23 mouse cellular contexts compared by ENCODE assay signal in the genomic region with DNA sequence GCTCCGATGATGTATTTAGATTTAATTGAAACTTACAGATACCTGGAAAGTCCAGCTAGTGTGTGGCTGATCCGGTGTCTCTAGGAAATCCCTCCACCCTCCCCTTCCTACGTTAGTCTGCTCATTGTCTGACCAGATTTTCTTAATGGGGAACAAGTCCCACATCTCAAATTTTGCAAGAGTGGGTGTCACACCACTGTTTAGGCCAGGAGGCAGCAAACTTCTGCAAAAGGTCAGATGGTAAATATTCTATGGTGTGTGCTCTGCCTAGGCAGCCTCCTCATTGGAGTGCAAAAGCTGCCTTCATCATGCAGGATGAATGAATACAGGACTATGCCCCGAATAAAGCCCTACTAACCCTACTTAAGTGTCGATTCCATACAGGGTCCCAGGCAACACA.
DNase-seq lines count a peak whose midpoint lies in the region; ATAC-seq and TF ChIP-seq lines count a peak whose summit lies in the region.
"Had no signal": no experiment of that assay in that cellular context is flagged by ENCODE, and none has a peak within 500 bp of the region (broad histone marks: within the 10 kb centered on the region; RNA-seq: fewer than 3 reads in every experiment).

No protein-coding gene starts in this region.

- H3K4me1 ChIP-seq in liver, postnatal 0 days (ENCODE audit: insufficient read depth), result peaks cover 2% of the 10 kb centered on the region; the same call in 1 of the 2 replicates
- H3K4me1 ChIP-seq in liver, embryonic 11.5 days (replicated peaks; ENCODE audit: control insufficient read depth, insufficient read depth, low read length), result peaks cover 3% of the 10 kb centered on the region; the same call in 1 of the 2 replicates
- peaks cover 1% of the 10 kb centered on the region; the same call in 1 of the 2 replicates for H3K4me1 ChIP-seq in heart, adult 2 months (ENCODE audit: control insufficient read depth, insufficient read depth, low read length)
- H3K4me1 ChIP-seq: forebrain, embryonic 15.5 days had no signal

- WGBS in liver, postnatal 0 days (ENCODE audit: insufficient replicate concordance), result 86% methylated on average over 5 of the region's 5 CpGs
- 93% methylated on average over 5 of the region's 5 CpGs for WGBS in liver, embryonic 11.5 days
- WGBS in heart, adult 2 months, result 88% methylated on average over 5 of the region's 5 CpGs

- DNase-seq in liver, postnatal 0 days, result no peak
- DNase-seq in liver, embryonic 11.5 days (ENCODE audit: low spot score), result no peak
- DNase-seq in urinary bladder, postnatal 10 days (ENCODE audit: low spot score), result no peak
- DNase-seq in heart, adult 2 months, result no peak
- DNase-seq: adrenal gland, adult 8-10 months; adrenal gland, postnatal 14 days; adrenal gland, postnatal 36 days; B cell, adult 2 months; cerebellum, adult 11-12 months; cerebellum, adult 2 months; cerebellum, adult 9-10 months; cerebellum, postnatal 10 days; cerebellum, postnatal 25 days had no signal

- H3K27ac ChIP-seq in liver, postnatal 0 days (ENCODE audit: low read depth), result no peak overlapping the region
- H3K27ac ChIP-seq in liver, embryonic 11.5 days (ENCODE audit: low read depth, low read length), result no peak overlapping the region
- H3K27ac ChIP-seq in heart, adult 2 months, result no peak overlapping the region
- H3K27ac ChIP-seq: embryonic facial prominence, embryonic 10.5 days; embryonic facial prominence, embryonic 12.5 days; forebrain, embryonic 13.5 days; forebrain, embryonic 15.5 days had no signal

- no peak overlapping the region for H3K4me2 ChIP-seq in liver, postnatal 0 days (ENCODE audit: low read depth, low read length)
- H3K4me2 ChIP-seq in liver, embryonic 11.5 days, result no peak overlapping the region
- H3K4me2 ChIP-seq: embryonic facial prominence, embryonic 12.5 days; forebrain, embryonic 13.5 days; forebrain, embryonic 15.5 days had no signal

- 0 out of 2 replicates have a peak, but pooled peaks have one; percentile 1 for TF ChIP-seq CTCF in liver, postnatal 0 days (IDR thresholded peaks at IDR 0.05; ENCODE audit: low read depth)
- no peak for TF ChIP-seq CTCF in heart, adult 2 months (IDR thresholded peaks at IDR 0.05)

- H3K4me3 ChIP-seq in liver, postnatal 0 days (ENCODE audit: low read depth, low read length), result no peak overlapping the region
- no peak overlapping the region for H3K4me3 ChIP-seq in liver, embryonic 11.5 days (ENCODE audit: low read depth, low read length)
- H3K4me3 ChIP-seq in heart, adult 2 months, result no peak overlapping the region
- H3K4me3 ChIP-seq: embryonic facial prominence, embryonic 10.5 days; embryonic facial prominence, embryonic 12.5 days; forebrain, embryonic 13.5 days; forebrain, embryonic 15.5 days had no signal

- H3K9me3 ChIP-seq in liver, postnatal 0 days (ENCODE audit: low read length), result no peaks in the 10 kb centered on the region
- H3K9me3 ChIP-seq in liver, embryonic 11.5 days (ENCODE audit: control insufficient read depth, low read length), result no peaks in the 10 kb centered on the region
- H3K9me3 ChIP-seq: embryonic facial prominence, embryonic 10.5 days; embryonic facial prominence, embryonic 12.5 days; forebrain, embryonic 13.5 days; forebrain, embryonic 15.5 days had no signal

- H3K27me3 ChIP-seq in liver, postnatal 0 days (ENCODE audit: insufficient read depth, low read length), result no peaks in the 10 kb centered on the region
- no peaks in the 10 kb centered on the region for H3K27me3 ChIP-seq in liver, embryonic 11.5 days (replicated peaks; ENCODE audit: control insufficient read depth, insufficient read depth, low read length)
- no peaks in the 10 kb centered on the region for H3K27me3 ChIP-seq in heart, adult 2 months (ENCODE audit: control insufficient read depth, insufficient read depth, low read length)
- H3K27me3 ChIP-seq: CH12.LX; embryonic facial prominence, embryonic 12.5 days; forebrain, embryonic 13.5 days; forebrain, embryonic 15.5 days; Patski had no signal

- no peak for TF ChIP-seq EP300 in liver, postnatal 0 days (IDR thresholded peaks at IDR 0.05; ENCODE audit: low read depth)
- TF ChIP-seq EP300 in heart, adult 2 months (IDR thresholded peaks at IDR 0.05; ENCODE audit: insufficient read depth, low read depth, low read length), result no peak

- intact Hi-C loops in heart, adult 2 months (cut with DNase I), result no loop called here

- no peak for TF ChIP-seq POLR2A in heart, adult 2 months (IDR thresholded peaks at IDR 0.05; ENCODE audit: insufficient read depth, low read depth, low read length)

- no peak for ATAC-seq in liver, postnatal 0 days
- ATAC-seq in liver, embryonic 11.5 days (replicated peaks; ENCODE audit: low FRiP score), result no peak
- ATAC-seq in megakaryocyte progenitor cell, adult 5-6 weeks (replicated peaks; ENCODE audit: poor library complexity), result 0 out of 2 replicates have a peak, but pooled peaks have one; percentile 14
- ATAC-seq: activated CD4-positive, CD25-positive, alpha-beta regulatory T cell, adult 4 months; CD4-positive, CD25-positive, alpha-beta regulatory T cell, adult 4 months; forebrain, embryonic 13.5 days; forebrain, embryonic 15.5 days; Patski had no signal

- H3K36me3 ChIP-seq in liver, postnatal 0 days (replicated peaks; ENCODE audit: insufficient read depth, low read length), result no peaks in the 10 kb centered on the region
- H3K36me3 ChIP-seq in liver, embryonic 11.5 days (ENCODE audit: control insufficient read depth, insufficient read depth, low read length), result no peaks in the 10 kb centered on the region; the same call in 1 of the 2 replicates
- no peaks in the 10 kb centered on the region for H3K36me3 ChIP-seq in heart, adult 2 months (ENCODE audit: control insufficient read depth, insufficient read depth, low read length)
- H3K36me3 ChIP-seq: embryonic facial prominence, embryonic 12.5 days; forebrain, embryonic 15.5 days; G1E had no signal

- no peak overlapping the region for H3K9ac ChIP-seq in liver, postnatal 0 days (replicated peaks)
- H3K9ac ChIP-seq in liver, embryonic 11.5 days (ENCODE audit: low read depth, low read length), result no peak overlapping the region
- H3K9ac ChIP-seq in heart, adult 2 months (ENCODE audit: low read depth, low read length), result no peak overlapping the region
- H3K9ac ChIP-seq: embryonic facial prominence, embryonic 12.5 days; forebrain, embryonic 13.5 days; forebrain, embryonic 15.5 days had no signal

- no peaks in the 10 kb centered on the region for H3K79me2 ChIP-seq in heart, adult 2 months (replicated peaks; ENCODE audit: control insufficient read depth, insufficient read depth, low read length)
